Mouse (Mus musculus) heart, adult 9 months (tissue): ENCODE measurements around the gene Tcf3.
A peak's percentile ranks its signal among the peaks of the same experiment; 100 is the strongest.

Experiments used
- DNase-seq, 2 experiments: peaks; one replicate each; pipeline ENCODE4 v3.0.0; 2022; ENCODE audit warnings: low spot score in 2 of 2

The Tcf3 gene

DNA sequence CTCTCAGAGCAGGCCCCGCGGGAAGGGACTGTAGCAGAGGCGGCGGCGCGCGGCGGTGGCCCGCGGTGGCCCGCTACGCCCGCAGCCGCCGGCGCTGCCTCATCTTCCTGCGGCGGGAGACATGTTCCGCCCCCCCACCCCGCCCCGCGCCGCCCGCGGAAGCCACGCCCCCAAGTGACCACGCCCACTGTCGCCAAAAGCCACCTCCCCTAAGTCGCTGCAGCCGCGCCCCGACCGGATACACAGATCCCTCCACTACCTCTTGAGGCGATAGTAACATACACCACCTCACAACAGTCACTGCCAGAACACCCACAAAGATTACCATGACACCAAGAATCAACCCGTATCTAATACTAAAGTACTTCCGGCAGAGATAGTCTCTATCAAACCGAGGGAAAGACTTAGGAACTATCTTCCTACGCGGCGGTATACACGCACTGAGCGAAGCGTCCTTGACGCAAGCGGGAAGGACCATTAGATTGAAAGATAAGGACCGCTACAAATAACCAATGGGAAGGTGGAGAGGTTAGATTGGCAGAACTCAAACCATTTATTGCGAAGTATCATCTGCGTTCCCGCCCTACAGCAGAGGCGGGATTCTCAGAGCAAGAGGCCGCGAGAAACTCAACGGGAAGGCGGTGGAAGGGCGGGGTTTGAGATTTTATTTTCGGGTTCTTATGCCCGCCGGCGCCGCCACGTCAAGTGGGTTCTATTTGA is at the start of gene Tcf3:
Gene Tcf3, minus strand, starts transcription at position 135 of the 720 bp plus-strand sequence.
- peak; percentile 98 to 99 for DNase-seq

DNA sequence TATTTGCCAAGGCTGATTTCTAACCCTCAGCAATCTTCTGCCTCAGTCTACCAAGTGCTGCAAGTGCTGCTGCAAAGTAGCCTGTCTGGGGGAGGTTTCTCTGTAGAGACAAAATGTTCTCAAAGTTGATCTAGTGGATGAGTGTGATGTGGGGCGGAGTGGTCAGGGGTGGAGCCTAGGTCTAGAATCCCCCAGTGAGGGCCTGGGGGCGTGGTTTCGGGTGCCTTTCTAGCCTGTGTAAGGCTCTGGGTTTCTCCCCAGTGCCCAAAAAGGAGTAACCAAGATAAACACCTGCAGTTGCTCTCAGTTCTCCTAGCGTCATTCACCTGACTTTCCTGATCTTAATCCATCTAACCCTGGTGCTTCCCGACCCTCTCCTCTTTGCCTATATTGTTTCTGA is 47.6 kb upstream of the Tcf3 start:
- DNase-seq = no peak

DNA sequence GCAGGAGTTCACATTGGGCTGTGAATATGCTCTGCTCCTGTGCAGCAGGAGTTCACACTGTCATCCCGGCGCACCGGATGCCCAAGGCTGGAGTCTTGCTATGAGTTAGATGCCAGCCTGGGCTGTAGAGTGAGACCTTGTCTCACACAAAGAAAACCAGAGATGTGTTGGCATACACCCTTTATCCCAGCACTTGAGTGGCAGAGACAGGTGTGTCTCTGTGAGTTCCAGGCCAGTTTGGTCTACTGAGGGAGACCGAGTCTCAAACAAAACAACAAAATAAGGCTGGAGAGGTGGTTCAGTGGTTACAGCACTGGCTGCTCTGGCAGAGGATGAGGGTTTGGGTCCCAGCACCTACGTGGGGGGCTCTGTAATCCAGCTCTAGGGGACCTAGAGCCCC is 45.1 kb upstream of the Tcf3 start:
- no peak for DNase-seq

DNA sequence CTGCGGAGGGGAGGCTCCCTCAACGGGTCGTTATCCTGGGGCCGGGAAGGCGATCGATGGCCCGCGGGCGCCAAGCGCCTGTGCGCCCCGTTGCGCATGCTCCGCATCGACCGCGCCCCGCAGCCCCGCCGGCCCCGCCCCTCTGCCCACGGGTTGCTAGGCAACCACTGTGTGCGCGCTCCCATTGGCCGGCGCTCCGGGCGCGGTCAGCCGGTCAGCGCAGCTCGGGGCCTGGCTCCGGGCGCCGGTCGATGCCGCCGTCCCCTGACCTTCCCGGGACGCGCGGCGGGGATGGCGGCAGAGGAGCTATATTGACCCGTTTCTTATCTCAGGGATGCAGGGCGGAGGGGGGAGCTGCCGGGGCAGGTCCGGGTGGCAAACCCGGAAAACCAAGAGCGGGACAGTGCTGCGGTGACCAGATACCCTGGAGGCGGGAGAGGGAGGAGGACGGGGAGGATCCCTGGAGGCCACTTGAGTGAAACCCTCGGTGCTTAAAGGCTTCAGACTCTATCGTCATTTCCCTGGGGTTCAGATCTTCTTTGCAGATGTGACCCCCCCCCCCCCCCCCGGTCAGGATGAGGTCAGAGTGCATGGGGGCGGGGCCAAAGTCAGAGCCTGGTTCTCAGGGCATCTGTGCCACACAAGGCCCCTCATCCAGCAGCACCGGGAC is 42.0 kb upstream of the Tcf3 start:
- peak; percentile 86 to 87 for DNase-seq

DNA sequence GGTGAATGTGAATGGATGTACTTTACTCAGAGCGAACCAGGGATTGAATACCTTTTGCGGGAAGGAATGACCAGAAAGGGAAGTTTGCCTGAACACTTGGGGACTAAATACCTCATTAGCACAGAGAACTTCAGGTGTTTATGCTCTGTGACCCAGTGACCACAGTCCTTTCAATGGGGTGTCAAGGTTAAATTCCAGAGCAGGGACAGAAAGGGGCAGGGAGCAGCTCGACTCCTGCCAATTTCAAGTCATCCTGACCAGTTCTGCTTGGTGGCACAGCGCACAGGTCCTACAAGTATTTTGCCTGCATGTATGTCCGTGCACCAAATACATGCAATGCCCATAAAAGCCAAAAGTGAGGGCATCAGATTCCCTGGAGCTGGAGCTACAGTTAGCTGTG is 31.6 kb upstream of the Tcf3 start:
- no peak for DNase-seq

DNA sequence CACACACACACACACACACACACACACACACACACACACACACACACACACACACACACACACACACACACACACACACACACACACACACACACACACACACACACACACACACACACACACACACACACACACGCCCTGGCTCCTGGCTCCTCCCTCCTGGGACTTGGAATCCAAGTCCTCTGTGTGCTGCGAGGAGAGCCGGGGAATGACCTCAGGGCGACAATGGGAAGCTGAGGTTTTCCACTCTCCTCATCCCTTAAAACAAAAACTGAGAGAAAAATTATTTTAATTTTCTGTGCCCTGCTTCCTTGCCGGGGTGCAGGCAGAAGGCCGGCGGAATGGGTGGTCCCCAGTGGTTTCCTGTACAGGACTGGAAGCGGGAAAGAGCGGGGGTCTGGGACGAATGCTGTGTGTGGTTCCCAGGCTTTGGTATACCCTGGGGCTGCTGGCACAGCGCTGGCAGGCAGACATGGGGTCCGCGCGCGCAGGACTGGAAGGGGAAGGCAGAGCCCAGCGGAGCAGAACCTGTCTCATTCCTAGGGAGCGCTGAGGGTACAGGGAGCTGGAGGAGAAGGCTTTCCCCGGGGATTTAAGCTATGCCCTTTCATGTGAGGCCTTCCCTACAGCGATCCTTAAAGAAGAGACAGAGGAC is 31.1 kb upstream of the Tcf3 start:
- no peak for DNase-seq

DNA sequence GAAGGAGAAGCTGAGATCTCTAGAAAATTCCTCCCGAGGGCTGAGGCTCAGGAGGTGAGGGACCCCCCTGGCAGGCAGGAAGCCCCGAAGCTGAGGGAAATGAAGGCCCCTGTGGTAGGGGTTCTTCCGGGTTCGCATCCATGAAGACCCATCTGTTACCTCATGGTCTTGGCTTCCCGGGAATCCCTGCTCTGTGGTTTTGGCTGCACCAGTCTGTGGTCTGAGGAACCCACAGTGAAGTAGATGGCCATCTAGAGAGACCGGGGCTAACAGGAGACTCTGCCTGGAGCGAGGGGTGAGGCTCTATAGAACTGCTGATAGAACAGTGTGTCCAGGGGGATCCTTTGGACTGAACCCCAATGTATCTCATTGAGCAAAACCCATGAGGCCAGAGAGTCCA is 27.9 kb upstream of the Tcf3 start:
- no peak for DNase-seq

DNA sequence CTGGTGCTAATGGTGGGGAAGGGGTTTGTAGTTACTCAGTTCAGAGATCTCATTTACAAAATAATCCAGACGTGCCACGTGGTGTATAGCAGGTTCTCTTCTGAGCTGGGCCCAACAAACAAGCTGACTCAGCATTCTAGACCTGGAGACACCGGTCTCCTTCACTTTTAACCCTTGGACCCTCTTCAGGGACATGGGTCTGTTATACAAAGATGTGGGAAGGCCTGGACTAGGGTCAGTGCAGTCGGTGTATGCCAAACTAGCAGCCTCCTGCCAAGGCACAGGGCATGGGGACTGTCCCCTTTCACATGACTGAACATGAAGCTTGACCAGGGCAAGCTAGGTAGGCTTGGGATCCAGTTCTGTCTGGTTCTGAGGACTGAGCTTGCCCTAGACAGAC is 26.9 kb upstream of the Tcf3 start:
- DNase-seq = no peak

DNA sequence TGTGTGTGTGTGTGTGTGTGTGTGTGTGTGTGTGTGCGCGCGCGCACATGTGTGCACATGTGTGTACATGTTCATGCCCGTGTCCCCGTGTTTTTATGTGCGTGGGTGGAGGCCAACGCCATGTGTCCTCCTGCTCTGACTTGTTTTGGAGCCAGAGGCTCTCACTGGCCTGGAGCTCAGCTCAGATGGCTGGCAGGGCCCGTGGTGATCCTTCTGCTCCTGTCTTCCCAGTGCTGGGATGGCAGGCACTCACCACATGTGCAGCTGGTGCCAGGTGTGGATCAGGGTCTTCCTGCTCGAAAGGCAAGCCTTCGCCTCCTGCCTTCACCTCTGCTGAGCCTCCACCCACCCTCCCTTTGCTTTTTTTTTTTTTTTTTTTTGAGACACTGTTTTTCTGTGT is 26.2 kb upstream of the Tcf3 start:
- DNase-seq = no peak

DNA sequence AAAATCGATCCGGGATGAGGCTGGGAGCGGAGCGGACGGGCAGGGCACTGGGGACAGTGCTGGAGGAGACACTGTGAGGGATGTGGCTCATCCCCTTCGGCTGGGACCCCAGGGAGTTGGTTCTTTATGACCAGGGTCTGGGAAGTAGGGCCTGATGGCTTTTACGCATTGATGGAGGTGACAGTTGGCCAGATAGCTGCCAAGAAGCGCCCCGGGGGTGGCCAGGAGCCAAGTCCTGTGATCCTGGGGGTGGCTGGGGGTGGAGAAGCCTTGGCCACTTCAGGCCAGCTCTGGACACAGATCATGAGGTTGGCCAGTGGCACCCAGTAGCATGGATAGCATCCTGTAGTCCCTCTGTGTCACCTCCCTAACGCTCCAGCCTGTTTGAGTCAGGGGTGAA is 25.8 kb upstream of the Tcf3 start:
- DNase-seq = no peak

DNA sequence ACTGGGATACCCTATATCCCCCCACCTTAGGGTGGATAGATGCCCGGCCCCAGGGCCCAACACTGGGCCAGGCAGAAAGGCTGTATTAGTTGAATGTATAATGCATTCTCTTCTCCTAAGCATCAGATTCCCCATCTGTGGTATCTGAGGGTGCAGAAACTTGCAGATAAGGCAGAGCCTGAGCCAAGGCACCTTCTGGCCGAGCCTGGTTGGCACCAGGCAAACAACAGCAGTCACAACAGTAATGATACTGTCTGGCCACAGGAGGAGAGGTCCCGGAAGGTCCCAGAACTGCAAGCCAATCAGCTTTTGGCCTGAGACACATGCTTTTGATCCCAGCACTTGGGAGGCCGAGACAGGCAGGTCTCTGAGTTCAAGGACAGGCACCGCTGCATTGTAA is 22.2 kb upstream of the Tcf3 start:
- DNase-seq = no peak

DNA sequence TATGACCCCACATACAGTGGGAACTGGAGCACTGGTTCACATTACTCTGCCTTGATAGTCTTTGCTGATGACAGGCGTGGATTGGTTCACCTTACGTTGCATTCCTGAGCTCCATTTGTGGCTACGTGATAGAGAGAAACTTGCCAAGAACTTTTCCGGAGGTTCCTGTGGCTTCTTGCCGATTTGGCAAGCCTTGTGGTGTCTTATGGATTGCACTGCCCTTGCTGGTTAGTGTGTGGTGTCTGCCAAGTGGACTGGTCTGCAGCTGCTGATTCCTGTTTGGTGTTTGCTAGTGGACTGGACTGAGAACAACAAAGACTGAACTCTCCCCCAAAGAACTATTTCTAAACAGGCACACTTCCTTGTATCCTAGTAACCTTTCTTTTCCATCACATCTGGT is 21.3 kb upstream of the Tcf3 start:
- no peak for DNase-seq

DNA sequence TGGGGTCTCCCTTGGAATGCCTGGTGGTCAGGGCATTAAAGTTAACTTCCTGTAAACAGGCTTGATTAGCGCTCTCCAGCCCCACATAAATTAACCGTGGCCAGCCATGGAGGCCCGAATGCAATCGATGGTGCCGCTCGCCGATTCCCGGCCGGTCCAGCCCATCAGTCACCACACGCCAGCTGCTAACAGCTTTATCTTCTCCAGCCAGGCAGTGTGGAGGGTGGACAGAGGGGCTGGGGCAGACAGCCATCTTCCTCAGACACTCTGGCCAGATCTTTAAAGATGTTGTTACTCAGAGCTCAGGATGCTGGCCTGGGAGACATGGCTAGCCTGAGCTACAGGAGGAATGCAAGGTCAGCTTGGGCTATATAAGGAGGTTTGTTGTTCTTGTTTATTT is 20.2 kb upstream of the Tcf3 start:
- DNase-seq = no peak

DNA sequence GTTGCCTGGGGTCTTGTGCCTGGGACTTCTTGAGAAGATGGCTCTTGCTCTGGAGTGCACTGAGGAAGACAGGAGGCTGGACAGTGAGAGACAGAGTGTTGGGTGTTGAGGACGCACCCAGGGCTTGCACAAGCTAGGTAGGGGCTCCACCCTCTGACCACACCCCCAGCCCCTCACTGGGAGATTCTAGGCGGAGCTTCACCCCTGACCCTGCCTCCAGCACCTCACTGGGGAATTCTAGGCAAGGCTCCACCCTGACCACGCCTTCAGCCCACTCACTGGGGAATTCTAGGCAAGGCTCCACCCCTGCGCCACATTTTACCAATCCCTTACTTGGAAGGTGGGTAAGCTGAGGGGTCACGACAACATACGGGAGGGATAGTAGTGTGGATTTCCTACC is 17.2 kb upstream of the Tcf3 start:
- no peak for DNase-seq

DNA sequence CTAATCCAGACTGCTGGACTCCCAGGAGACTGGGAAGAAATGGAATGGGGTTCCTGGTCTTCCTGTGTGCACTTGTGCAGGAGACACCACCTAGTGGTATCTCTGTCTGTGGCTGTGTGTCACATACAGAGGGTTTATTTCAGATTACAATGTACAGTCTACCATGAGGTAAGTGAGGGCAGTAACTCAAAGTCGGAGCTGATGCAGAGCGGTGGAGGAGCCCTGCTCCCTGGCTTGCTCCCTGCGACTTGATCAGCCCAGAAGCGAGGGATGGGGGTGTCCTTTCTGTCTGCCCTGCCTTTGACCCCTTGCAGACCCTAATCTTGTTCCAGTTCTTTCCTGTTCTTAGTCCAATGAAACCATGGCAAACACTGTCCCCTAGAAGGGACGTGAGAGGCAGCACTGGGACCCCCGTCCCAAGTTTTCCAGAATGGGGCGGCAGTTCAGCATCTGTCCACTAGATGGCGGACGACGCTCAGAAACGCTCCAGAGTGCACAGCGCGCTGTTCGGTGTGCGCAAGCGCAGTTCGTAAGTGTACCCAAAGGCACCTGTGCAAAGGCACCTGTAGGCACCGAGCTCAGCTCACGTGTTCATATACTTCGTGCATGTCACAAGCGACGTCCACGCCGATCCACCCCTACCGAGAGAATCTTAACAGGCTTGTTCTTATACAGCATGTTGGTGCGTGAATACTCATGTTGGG is 12.6 kb upstream of the Tcf3 start:
- peak in 1 of 2 experiments; percentile 61 for DNase-seq

DNA sequence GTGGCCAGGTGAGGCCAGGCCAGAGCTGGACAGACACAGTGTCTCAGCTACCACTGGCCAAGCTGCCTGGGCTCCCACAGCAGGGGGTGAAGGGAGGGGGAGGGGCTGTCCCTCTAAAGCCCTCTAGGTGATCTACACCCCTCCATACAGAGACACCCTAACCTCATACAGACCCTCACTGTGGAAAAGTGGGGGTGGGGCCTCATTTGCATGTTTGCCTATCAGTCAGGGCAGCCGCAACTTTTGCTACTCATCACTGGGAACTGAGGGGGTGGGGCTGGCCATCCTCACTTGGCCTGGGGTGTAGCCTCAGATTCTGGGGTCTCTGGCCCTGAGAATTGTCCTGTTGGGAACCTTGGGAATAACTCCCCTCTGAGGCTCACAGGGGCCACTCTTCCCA is 11.6 kb upstream of the Tcf3 start:
- no peak for DNase-seq

DNA sequence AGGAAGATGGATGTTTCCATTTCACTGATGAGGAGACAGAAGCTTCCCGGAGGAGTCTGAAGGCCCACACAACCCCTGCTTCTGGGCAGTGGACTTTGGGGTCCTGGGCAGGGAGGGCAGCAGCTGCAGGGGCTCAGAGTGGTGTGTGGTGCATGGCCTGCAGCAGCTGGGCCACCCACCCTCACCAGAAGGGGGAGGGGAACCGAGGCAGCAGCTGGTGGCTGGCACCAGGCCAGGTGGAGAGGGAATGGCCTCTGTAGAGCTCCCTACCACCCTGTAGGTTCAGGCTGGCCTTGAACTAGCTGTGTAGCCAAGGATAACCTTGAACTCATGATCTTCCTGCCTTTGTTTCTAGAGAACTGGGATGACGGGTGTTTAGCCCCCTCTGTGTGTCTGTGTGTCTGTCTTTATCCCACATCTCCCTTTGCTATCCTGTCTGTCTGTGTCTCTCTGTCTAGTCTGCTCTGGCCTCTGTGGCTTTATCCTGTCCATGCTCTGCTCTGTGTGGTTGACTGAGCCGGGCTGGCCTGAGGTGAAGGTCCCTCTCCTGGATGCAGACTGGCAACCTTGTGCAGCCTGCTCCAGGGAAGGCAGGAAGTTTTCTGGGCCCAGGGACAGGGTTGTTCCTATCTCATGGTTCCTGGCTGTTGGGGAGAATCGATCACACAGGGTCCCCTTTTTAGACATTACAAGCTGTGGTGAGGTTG is 11.0 kb upstream of the Tcf3 start:
- no peak for DNase-seq

DNA sequence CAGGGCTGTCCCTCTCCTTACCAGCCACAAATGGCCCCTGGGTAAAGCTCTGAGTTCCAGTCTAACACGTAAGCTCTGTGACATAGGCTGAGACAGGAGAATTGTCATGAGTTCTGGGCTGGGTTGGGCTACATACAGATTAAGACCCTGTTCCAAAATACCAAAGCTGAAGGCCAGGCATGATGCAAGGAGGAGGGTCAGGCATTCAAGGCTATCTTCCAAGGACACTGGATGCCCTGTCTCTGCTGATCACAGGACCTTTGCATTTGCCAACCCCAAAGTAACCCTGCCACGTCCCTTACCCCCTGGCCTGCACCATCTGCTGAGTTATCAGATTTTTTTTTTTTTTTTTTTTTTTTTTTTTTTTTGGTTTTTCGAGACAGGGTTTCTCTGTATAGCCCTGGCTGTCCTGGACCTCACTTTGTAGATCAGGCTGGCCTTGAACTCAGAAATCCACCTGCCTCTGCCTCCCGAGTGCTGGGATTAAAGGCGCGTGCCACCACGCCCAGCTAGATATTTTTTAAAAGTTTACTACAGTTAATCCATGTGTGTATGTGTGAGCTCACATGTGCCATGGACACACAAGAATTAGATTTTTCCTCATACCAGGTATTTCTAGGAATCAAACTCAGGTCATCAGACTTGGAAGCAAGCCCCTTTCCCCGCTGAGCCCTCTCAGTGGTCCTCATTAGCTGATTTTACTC is 10.3 kb upstream of the Tcf3 start:
- DNase-seq = no peak

DNA sequence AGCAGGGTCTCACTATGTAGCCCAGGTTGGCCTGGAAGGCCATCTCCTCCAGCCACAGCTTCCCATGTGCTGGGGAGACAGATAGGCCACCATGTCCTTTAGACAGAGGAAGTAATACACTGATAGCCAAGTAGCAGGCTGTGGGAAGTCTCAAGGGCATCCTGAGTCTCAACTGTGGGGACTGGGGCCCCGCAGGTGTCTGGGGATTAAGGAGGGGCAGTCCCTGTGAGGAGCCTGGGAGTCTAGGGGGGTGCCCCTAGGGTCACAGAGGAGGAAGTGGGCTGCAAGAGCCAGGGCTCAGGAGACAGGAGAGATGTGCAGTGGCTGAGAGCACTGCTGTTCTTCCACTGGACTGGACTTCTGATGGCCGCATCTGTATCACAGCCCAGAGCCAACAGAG is 9.5 kb upstream of the Tcf3 start:
- no peak for DNase-seq

DNA sequence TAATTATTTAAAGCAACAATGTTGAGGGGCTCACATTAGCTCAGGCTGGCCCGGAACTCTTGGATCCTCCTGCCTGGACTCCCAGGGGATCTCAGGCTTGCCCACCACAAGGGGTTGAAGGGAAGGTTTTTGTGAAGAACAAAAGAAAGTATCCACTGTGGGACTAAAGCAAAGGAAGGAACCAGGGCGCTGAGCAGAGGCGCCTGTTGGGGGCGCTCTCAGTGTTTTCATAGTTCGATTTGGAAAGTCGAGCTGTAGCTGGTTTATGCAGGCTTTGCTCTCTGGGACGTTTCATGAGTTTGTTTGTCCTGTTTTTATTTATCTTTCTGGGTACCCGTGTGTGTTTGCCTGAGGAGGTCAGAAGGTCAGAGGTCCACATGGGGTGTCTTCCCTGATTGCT is 8.2 kb upstream of the Tcf3 start:
- no peak for DNase-seq

DNA sequence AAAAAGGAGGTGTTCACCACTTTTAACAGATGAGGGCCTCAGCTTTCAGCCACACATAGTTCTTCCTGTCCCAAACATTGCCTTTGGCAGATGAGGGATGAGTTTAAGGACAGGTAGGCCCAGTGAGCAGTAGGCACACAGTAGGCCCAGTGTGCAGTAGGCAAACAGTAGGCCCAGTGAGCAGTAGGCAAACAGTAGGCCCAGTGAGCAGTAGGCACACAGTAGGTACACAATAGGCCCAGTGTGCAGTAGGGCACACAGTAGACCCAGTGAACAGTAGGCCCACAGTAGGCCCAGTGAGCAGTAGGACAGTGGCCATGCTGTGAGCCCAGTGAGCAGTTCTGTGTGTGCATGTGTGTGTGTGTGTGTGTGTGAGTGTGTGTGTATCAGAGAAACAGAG is 6.6 kb upstream of the Tcf3 start:
- DNase-seq = no peak
